Mouse (Mus musculus): Measurements from ENCODE around the gene Krcc1. TPM values are rescaled to one million over a fixed set of nuclear protein-coding genes. Genes with fewer than 3 reads are reported as not detected.

Gene Krcc1
- 96.5 TPM for polyA plus RNA-seq (2017; shearing (Covaris generic))

DNA sequence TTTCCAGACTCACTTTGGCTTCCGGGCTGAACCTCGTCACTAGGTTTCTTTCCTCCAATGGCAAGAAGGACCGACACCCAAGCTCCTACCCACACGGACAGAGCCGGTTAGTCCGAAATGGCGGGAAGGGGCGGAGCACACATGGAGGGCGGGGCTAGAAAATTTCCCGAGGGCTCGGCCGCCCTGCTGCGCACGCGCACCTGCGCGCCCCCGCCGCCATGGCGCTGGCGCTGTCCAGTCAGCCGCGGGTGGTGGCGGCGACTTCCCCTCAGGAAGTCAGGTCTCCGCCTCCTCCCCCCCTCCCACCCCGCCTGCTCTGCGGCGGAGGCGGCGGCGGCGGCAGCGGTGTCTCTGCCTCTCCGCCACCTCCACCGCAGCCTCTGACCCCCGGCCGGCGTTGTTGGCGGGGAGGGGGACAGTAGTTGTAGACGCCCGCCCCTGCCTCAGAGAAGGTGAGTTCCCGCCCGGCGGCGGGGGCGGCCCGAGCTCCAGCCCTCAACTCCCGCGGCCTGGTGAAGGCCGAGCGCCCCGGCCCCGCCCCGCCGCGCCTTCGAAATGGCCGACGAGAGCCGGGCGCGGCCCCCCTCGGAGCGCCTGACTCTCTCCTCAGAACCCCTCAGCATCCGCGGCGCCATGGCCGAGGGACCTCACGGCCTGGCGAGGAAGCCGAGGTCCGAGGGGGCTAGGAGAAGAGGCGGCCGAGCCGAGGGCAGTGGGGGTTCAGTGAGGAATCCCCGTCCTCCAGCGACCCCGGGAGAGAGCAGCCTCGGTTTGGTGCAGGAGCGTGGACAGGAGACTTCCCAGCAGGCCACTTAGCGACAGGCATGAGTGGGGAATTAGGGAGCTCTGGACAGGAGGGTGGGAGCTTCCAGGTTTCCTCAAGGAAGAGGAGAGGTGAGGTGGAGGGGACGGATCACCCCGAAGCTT, at the start of gene Krcc1:
Gene Krcc1 (plus strand): TSS at position 289 of the 927 bp plus-strand sequence.

DNA sequence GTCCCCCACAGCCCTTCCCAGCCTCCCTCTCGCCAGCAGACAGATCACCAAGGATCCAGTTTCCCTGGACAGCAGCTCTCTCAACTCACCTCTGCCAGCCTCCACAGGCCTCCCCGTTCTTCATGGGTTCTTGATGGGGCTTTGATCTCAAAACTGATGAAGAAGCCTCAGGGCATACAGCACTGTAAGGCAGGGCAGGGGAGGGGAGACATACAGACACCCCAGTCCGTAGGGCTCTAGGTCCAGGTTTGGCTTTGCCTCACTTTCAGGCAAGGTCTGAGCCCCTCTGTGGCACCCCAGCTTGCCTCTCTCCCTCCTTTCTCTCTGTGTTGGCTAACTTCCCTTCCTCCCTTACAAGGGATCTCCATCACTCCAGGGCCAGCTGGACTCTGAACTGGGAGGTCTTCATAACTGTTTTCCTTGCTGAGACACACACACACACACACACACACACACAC, 50.4 kb downstream of the Krcc1 start, which contains the start of gene Smyd1:
Gene Smyd1 (minus strand): TSS at position 408 of the 458 bp plus-strand sequence.

DNA sequence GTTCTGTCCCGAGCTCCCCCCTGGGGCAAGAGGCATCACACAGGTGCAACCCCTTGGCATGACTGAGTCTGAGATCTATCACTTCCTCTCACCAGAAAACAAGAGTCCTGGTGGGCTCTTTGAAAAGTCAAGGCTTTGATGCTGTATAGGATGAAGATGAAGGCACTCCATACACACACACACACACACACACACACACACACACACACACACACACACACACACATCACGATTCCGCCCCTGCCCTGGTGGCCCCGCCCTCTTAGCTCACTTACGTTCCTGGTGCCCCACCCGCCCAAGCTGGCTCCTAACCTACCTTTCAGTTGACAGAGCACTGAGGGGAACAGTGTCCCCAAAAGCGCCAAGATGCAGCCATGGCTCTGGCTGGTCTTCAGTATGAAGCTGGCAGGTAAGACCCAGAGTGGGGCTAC, 51.0 kb downstream of the Krcc1 start, which contains the start of gene Cd8b1:
Gene Cd8b1 (plus strand): TSS at position 298 of the 431 bp plus-strand sequence.

Other genes starting within 250 kb of the Krcc1 start
- 3.5 TPM for gene Thnsl2, start 127.2 kb upstream of the Krcc1 start, polyA plus RNA-seq (2017; shearing (Covaris generic))
- not detected for gene Fabp1, start 71.8 kb upstream of the Krcc1 start, polyA plus RNA-seq (2017; shearing (Covaris generic))
- not detected for gene Smyd1, start 50.6 kb downstream of the Krcc1 start, polyA plus RNA-seq (2017; shearing (Covaris generic))
- 31.6 TPM for gene Cd8b1, start 51.1 kb downstream of the Krcc1 start, polyA plus RNA-seq (2017; shearing (Covaris generic))
- 0.88 TPM for gene Cd8a, start 101.8 kb downstream of the Krcc1 start, polyA plus RNA-seq (2017; shearing (Covaris generic))
- gene Rmnd5a, start 169.0 kb downstream of the Krcc1 start, polyA plus RNA-seq (2017; shearing (Covaris generic)): 7.7 TPM
- 1.9 TPM for gene Rnf103, start 222.2 kb downstream of the Krcc1 start, polyA plus RNA-seq (2017; shearing (Covaris generic))